Mouse (Mus musculus): ENCODE measurements around the gene Grap2.
"Not testable (repeated sequence)": the region's sequence is repeated elsewhere in the genome, so short reads cannot be mapped to it uniquely, and the experiment has no call there.

Gene Grap2

GRCm38 (mm10) chr15:80566696-80567095 is 5.7 kb upstream of the Grap2 start:
- no peak for DNase-seq (ENCODE audit: low read depth)

- no peak for DNase-seq (ENCODE audit: low read depth)
These were observed 5.3 kb upstream of the Grap2 start for GRCm38 (mm10) chr15:80567139-80567538.

GRCm38 (mm10) chr15:80567731-80568130 is 4.7 kb upstream of the Grap2 start:
- DNase-seq (ENCODE audit: low read depth), result no peak

- DNase-seq (ENCODE audit: low read depth), result no peak
These were observed 3.2 kb upstream of the Grap2 start for GRCm38 (mm10) chr15:80569205-80569604.

GRCm38 (mm10) chr15:80570226-80570625 is 2.2 kb upstream of the Grap2 start:
- DNase-seq (ENCODE audit: low read depth), result no peak

GRCm38 (mm10) chr15:80571611-80572010 is 783 bp upstream of the Grap2 start:
- no peak for DNase-seq (ENCODE audit: low read depth)

- no peak for DNase-seq (ENCODE audit: low read depth)
These were observed 572 bp downstream of the Grap2 start for GRCm38 (mm10) chr15:80572811-80573520.

- no peak for DNase-seq (ENCODE audit: low read depth)
These were observed 2.0 kb downstream of the Grap2 start for GRCm38 (mm10) chr15:80574211-80575040.

GRCm38 (mm10) chr15:80575817-80576370 is 3.5 kb downstream of the Grap2 start:
- no peak for DNase-seq (ENCODE audit: low read depth)

GRCm38 (mm10) chr15:80576415-80576994 is 4.1 kb downstream of the Grap2 start:
- DNase-seq (ENCODE audit: low read depth), result no peak

GRCm38 (mm10) chr15:80577166-80577960 is 5.0 kb downstream of the Grap2 start:
- no peak for DNase-seq (ENCODE audit: low read depth)

GRCm38 (mm10) chr15:80579121-80579520 is 6.7 kb downstream of the Grap2 start:
- no peak for DNase-seq (ENCODE audit: low read depth)

GRCm38 (mm10) chr15:80580585-80580984 is 8.2 kb downstream of the Grap2 start:
- DNase-seq (ENCODE audit: low read depth), result not testable (repeated sequence)

GRCm38 (mm10) chr15:80582581-80583495 is 10.4 kb downstream of the Grap2 start:
- DNase-seq (ENCODE audit: low read depth), result no peak

GRCm38 (mm10) chr15:80586296-80586695 is 13.9 kb downstream of the Grap2 start:
- DNase-seq (ENCODE audit: low read depth), result no peak

- DNase-seq (ENCODE audit: low read depth), result no peak
These were observed 18.2 kb downstream of the Grap2 start for GRCm38 (mm10) chr15:80590641-80591040.

GRCm38 (mm10) chr15:80592737-80593136 is 20.3 kb downstream of the Grap2 start:
- DNase-seq (ENCODE audit: low read depth), result no peak

- no peak for DNase-seq (ENCODE audit: low read depth)
These were observed 21.5 kb downstream of the Grap2 start for GRCm38 (mm10) chr15:80593877-80594276.

- no peak for DNase-seq (ENCODE audit: low read depth)
These were observed 26.4 kb downstream of the Grap2 start for GRCm38 (mm10) chr15:80598750-80599149.

- no peak for DNase-seq (ENCODE audit: low read depth)
These were observed 26.9 kb downstream of the Grap2 start for GRCm38 (mm10) chr15:80599213-80599750.

Measured in c-Kit-positive CD71-negative TER-119-negative erythroid progenitor cells, embryonic 14.5 days (primary cell).